Mouse (Mus musculus): ENCODE measurements at regions not wholly inside any gene's neighbourhood (a gene's known extent, or its start where the extent isn't known, plus 50 kb on each side); places are given as distances from the start of the nearest gene placed in this dataset.

- Histone ChIP-seq H3K36me3 (ENCODE audit: control insufficient read depth, insufficient read depth, low read length) (no peaks in the 10 kb centered on the region), H3K4me2 (no peak overlapping the region), H3K4me3 (ENCODE audit: low read depth, low read length) (no peak overlapping the region), H3K9me3 (ENCODE audit: control insufficient read depth, low read length) (no peaks in the 10 kb centered on the region), H3K27me3 (ENCODE audit: control insufficient read depth, insufficient read depth, low read length) (no peaks in the 10 kb centered on the region), H3K4me1 (ENCODE audit: control insufficient read depth, insufficient read depth, low read length) (no peaks in the 10 kb centered on the region), H3K9ac (ENCODE audit: low read length) (no peak overlapping the region), H3K27ac (ENCODE audit: low read depth, low read length) (no peak overlapping the region)
- ATAC-seq (ENCODE audit: low FRiP score) (no peak), DNase-seq (ENCODE audit: low spot score, missing footprints) (peak; percentile 65)
- WGBS, result 89% methylated on average over 6 of the region's 6 CpGs
Measured at GRCm38 (mm10) chr16:95778845-95779722, 77.2 kb downstream of the Ets2 start.

GRCm38 (mm10) chr16:95778173-95778572, 76.3 kb downstream of the Ets2 start:
- no peaks in the 10 kb centered on the region for H3K27me3 ChIP-seq (ENCODE audit: control insufficient read depth, insufficient read depth, low read length)
- DNase-seq (ENCODE audit: low spot score, missing footprints) (no peak), ATAC-seq (ENCODE audit: low FRiP score) (no peak)
- WGBS, result 74% methylated on average over 4 of the region's 4 CpGs
- H3K4me1 ChIP-seq (ENCODE audit: control insufficient read depth, insufficient read depth, low read length), result no peaks in the 10 kb centered on the region
- no peak overlapping the region for H3K9ac ChIP-seq (ENCODE audit: low read length)
- no peaks in the 10 kb centered on the region for H3K36me3 ChIP-seq (ENCODE audit: control insufficient read depth, insufficient read depth, low read length)
- no peak overlapping the region for H3K4me2 ChIP-seq
- H3K9me3 ChIP-seq (ENCODE audit: control insufficient read depth, low read length), result no peaks in the 10 kb centered on the region
- no peak overlapping the region for H3K4me3 ChIP-seq (ENCODE audit: low read depth, low read length)
- H3K27ac ChIP-seq (ENCODE audit: low read depth, low read length), result no peak overlapping the region

GRCm38 (mm10) chr16:95776610-95777363, 74.9 kb downstream of the Ets2 start:
- Histone ChIP-seq H3K4me3 (ENCODE audit: low read depth, low read length) (no peak overlapping the region), H3K36me3 (ENCODE audit: control insufficient read depth, insufficient read depth, low read length) (no peaks in the 10 kb centered on the region), H3K27ac (ENCODE audit: low read depth, low read length) (no peak overlapping the region), H3K4me2 (no peak overlapping the region), H3K9me3 (ENCODE audit: control insufficient read depth, low read length) (no peaks in the 10 kb centered on the region), H3K4me1 (ENCODE audit: control insufficient read depth, insufficient read depth, low read length) (no peaks in the 10 kb centered on the region), H3K9ac (ENCODE audit: low read length) (no peak overlapping the region), H3K27me3 (ENCODE audit: control insufficient read depth, insufficient read depth, low read length) (no peaks in the 10 kb centered on the region)
- no peak for DNase-seq (ENCODE audit: low spot score, missing footprints)
- ATAC-seq (ENCODE audit: low FRiP score), result no peak
- WGBS, result 90% methylated on average over 10 of the region's 10 CpGs

GRCm38 (mm10) chr16:95776010-95776409, 74.1 kb downstream of the Ets2 start:
- 81% methylated on average over 1 of the region's 1 CpGs for WGBS
- H3K9ac ChIP-seq (ENCODE audit: low read length), result no peak overlapping the region
- no peaks in the 10 kb centered on the region for H3K36me3 ChIP-seq (ENCODE audit: control insufficient read depth, insufficient read depth, low read length)
- H3K27me3 ChIP-seq (ENCODE audit: control insufficient read depth, insufficient read depth, low read length), result no peaks in the 10 kb centered on the region
- no peak overlapping the region for H3K4me3 ChIP-seq (ENCODE audit: low read depth, low read length)
- no peaks in the 10 kb centered on the region for H3K9me3 ChIP-seq (ENCODE audit: control insufficient read depth, low read length)
- no peak for DNase-seq (ENCODE audit: low spot score, missing footprints)
- H3K4me1 ChIP-seq (ENCODE audit: control insufficient read depth, insufficient read depth, low read length), result no peaks in the 10 kb centered on the region
- H3K4me2 ChIP-seq, result no peak overlapping the region
- no peak overlapping the region for H3K27ac ChIP-seq (ENCODE audit: low read depth, low read length)
- no peak for ATAC-seq (ENCODE audit: low FRiP score)

- WGBS, result 92% methylated on average over 5 of the region's 5 CpGs
- no peaks in the 10 kb centered on the region for H3K27me3 ChIP-seq (ENCODE audit: control insufficient read depth, insufficient read depth, low read length)
- H3K4me2 ChIP-seq, result no peak overlapping the region
- H3K9ac ChIP-seq (ENCODE audit: low read length), result no peak overlapping the region
- no peaks in the 10 kb centered on the region for H3K36me3 ChIP-seq (ENCODE audit: control insufficient read depth, insufficient read depth, low read length)
- no peak overlapping the region for H3K4me3 ChIP-seq (ENCODE audit: low read depth, low read length)
- H3K4me1 ChIP-seq (ENCODE audit: control insufficient read depth, insufficient read depth, low read length), result no peaks in the 10 kb centered on the region
- ATAC-seq (ENCODE audit: low FRiP score), result no peak
- H3K27ac ChIP-seq (ENCODE audit: low read depth, low read length), result no peak overlapping the region
- H3K9me3 ChIP-seq (ENCODE audit: control insufficient read depth, low read length), result no peaks in the 10 kb centered on the region
- no peak for DNase-seq (ENCODE audit: low spot score, missing footprints)
Measured at GRCm38 (mm10) chr16:95775361-95775760, 73.5 kb downstream of the Ets2 start.

GRCm38 (mm10) chr16:95773151-95773550, 71.3 kb downstream of the Ets2 start:
- no peaks in the 10 kb centered on the region for H3K36me3 ChIP-seq (ENCODE audit: control insufficient read depth, insufficient read depth, low read length)
- no peak overlapping the region for H3K27ac ChIP-seq (ENCODE audit: low read depth, low read length)
- no peaks in the 10 kb centered on the region for H3K27me3 ChIP-seq (ENCODE audit: control insufficient read depth, insufficient read depth, low read length)
- ATAC-seq (ENCODE audit: low FRiP score), result no peak
- H3K4me2 ChIP-seq, result no peak overlapping the region
- H3K9me3 ChIP-seq (ENCODE audit: control insufficient read depth, low read length), result no peaks in the 10 kb centered on the region
- H3K9ac ChIP-seq (ENCODE audit: low read length), result no peak overlapping the region
- no peaks in the 10 kb centered on the region for H3K4me1 ChIP-seq (ENCODE audit: control insufficient read depth, insufficient read depth, low read length)
- H3K4me3 ChIP-seq (ENCODE audit: low read depth, low read length), result no peak overlapping the region
- WGBS, result 86% methylated on average over 3 of the region's 3 CpGs
- DNase-seq (ENCODE audit: low spot score, missing footprints), result no peak
